Mouse (Mus musculus) right cerebral cortex, adult 2 months (tissue): ENCODE results near the gene Znhit3.
A peak's percentile ranks its signal among the peaks of the same experiment; 100 is the strongest.

Experiments used
- DNase-seq, 2 experiments: peaks; one replicate each; pipeline ENCODE4 v3.0.0; 2021 to 2022; ENCODE audit warnings: low spot score in 2 of 2

Gene Znhit3

DNA sequence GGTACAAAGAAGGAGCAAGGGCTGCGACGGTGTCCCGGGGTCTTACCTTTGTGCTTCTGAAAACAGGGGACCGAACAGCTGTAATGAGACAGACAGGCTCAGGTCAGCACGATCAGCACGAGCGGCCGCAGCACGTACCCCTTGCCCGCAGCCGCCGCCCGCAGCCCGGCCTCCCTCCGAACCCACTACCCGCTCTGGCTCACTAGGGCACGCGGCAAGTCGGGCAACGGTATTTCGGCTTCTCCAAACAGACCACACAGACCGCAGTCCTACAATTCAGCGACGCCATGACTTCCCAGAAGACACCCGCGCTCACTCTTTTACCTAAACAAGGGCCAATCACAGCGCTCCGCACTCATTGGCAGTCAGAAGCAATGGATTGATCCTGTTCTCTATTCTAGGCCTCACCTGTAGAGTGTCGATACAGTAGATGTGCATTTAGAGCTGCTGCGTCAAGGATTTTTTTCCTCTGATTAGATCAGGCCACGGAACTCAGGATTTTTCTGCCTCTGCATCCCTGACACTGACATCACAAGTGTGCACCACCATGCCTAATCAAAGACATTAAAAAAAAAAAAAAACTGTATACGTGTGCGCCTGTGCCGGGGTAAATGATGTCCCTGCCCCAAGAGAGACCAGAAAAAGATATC, at the start of gene Znhit3:
Gene Znhit3, minus strand, starts transcription at position 314 of the 650 bp plus-strand sequence.
- DNase-seq = peak; percentile 93 to 95

GRCm38 (mm10) chr11:84963556-84963955, 47.4 kb upstream of the Znhit3 start:
- DNase-seq = no peak

GRCm38 (mm10) chr11:84962536-84962935, 46.4 kb upstream of the Znhit3 start:
- DNase-seq = no peak

GRCm38 (mm10) chr11:84961571-84961970, 45.4 kb upstream of the Znhit3 start:
- no peak for DNase-seq

DNA sequence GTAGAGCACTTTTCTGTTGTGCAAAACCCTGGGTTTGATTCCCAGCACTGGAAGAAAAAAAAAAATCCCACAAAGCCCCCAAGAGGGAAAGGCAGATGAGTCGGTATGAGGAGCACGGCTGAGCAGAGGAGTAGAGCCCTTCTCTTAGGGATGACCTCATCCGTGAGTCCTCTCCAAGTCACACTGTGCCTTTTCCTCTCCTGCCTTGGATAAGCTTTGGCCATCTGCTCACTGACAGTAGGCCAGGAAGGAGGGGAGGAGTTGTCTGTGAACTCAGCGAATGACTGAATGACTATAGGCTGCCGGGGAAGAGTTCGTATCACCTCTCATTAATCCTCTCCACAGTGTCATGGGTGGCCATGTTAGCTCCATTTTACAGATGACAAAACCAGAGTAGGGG, 44.6 kb upstream of the Znhit3 start:
- no peak for DNase-seq

DNA sequence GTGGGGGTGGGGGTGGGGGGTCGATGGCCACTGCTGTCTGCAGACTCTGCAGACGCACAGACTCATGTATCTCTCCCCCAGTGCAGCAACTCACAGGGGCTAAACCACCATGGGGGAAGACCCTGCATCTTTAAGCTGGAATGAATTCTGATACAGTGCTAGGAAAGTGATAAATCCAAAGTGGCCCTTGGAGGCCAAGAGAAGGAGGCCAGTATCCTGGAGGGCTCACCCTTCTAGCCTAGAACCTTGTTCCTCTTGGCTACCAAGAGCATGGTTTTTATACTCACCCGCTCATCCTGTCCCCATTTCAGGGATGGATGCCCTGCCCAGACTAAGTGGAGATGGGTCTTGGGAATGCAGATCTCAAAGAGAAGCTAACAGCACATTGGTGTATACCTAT, 44.1 kb upstream of the Znhit3 start:
- no peak for DNase-seq

- no peak for DNase-seq
These were observed 43.6 kb upstream of the Znhit3 start for GRCm38 (mm10) chr11:84959701-84960181.

DNA sequence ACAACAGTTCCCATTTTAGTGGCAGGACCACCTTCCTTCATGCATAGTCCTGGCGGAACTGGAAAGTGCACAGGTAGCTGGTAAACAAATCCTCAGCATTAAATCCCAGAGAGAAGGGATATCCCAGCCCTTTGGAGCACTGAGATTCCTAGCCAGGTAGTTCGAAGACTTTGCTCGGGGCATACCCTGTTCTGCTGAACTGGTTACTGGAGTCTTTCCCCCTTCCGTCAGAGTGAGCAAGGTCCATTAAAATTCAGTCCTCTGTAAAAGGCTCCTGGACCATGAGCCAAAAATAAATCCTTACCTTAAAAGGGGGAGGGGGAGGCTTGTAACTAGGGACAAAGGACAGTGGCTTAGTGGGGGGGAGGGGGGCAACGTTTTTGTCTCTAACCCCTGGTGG, 43.0 kb upstream of the Znhit3 start:
- no peak for DNase-seq

GRCm38 (mm10) chr11:84958271-84958630, 42.1 kb upstream of the Znhit3 start:
- no peak for DNase-seq

- DNase-seq = peak; percentile 45 to 51
These were observed 41.6 kb upstream of the Znhit3 start, which contains the start of gene Car4 for GRCm38 (mm10) chr11:84957591-84958270. TSS of gene Car4 (plus strand) at chr11:84957786.

DNA sequence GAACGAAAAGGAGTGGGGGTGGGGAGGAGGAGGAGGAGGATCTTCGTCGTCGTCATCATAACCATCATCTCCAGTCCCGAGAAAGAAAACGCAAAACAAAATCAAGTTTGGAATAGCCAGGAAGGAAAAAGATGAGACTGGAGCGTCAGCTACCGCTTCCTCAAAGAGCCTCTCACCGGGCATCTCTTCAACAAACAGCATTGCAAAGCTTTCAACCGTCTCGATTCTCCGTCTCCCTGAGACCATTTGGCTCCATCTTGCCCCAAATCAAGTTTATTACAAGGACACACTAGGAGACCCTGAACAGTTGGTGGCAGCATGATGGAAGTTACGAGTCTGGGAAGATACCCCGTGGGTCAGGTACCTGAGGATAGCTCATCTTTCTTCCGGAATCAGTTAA, 41.0 kb upstream of the Znhit3 start:
- peak in 1 of 2 experiments; percentile 44 for DNase-seq

DNA sequence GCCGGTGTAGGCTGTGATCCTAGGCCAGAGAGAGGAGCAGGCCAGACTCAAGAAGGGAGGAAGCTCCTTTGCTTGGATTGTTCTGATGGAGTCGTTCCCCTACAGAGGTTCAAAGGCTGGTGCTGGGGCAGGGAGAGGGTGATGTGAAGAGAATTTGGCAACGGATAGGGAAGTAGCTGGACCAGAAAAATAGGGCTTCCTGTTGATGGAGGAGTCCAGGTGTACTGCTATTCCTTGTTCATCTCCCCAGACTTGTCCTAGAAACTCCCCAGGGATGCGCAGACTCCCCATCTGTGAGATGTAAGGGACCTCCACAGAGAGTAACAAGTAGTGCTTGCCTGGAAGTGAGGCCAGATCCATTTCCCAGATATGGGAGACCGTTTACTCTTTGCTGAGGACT, 40.2 kb upstream of the Znhit3 start:
- no peak for DNase-seq

GRCm38 (mm10) chr11:84952611-84953010, 36.4 kb upstream of the Znhit3 start:
- no peak for DNase-seq

GRCm38 (mm10) chr11:84948526-84948925, 32.4 kb upstream of the Znhit3 start:
- DNase-seq = no peak

- no peak for DNase-seq
These were observed 31.9 kb upstream of the Znhit3 start for GRCm38 (mm10) chr11:84948114-84948513.

DNA sequence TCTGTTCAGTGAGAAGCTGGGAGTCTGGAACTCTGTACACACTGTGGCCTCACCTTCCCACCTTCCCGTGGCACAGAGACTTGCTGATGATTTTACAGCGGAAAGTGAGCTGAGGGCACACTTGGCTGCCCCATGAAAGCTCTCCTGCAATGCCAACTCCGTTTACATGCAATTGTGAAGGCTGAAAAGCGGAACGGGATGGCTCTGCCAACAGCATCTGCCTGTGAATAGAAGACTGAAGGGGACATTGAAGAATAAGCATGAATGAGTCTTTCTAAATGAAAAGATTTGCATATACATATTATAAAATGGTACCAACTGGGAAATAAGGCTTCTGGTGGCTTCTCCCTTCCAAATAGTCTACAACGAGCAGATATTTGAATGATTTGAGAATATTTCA, 31.0 kb upstream of the Znhit3 start:
- no peak for DNase-seq

- no peak for DNase-seq
These were observed 29.7 kb upstream of the Znhit3 start for GRCm38 (mm10) chr11:84945841-84946240.

DNA sequence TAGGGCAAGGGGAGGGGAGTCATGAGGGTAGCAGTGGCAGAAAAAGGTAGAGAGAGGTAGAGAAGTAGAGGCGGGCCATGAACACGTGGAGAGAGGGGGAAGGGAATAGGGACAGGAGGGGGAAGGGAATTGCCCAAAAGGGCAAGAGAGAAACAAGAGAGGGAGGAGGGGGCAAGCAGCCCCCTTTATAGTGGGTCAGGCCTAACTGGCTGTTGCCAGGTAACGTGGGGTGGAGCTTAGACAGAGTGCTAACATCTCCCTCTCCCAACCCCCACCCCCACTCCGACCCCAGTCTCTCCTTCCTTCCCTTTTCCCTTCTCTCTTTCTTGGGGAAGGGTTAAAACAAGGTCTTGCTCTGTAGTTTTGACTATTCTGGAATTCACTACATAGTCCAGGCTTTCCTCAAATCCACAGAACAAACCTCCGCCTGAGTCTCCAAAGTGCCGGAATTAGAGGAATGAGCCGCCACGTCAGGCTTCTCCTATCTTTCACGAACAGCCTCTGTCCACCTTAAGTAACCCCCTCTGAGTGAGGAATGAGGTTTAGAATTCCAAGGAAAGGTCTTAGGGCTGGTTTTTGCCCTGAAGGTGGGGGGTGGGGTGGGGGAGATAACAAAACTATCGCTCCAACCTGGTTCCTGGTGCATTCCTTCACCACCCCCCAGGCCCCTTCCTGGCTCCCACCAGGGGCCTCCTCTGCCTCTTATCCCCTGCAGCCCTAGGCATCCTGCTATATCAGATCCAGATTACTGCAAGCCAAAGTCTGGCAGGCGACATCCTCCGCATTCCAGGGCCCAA, 28.7 kb upstream of the Znhit3 start:
- no peak for DNase-seq

DNA sequence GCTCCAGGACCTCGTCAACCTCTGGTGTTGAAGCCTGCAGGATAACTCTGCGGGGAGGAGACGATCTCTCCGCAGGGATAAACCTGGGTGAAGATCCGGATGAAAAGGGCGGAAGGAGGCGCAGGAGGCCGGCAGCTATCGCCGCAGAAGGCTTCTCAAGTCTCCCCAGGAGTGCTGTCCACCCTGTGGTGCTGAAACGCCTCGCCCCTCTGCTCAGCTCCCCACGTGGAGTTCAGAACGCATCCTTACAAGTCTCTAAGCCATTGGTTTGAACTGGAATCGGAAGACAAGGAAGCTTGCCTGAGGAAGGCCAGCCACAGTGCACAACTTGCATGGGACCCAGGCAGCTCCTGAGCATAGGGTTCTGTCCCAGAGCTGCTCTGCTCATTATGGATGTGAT, 27.8 kb upstream of the Znhit3 start:
- no peak for DNase-seq

DNA sequence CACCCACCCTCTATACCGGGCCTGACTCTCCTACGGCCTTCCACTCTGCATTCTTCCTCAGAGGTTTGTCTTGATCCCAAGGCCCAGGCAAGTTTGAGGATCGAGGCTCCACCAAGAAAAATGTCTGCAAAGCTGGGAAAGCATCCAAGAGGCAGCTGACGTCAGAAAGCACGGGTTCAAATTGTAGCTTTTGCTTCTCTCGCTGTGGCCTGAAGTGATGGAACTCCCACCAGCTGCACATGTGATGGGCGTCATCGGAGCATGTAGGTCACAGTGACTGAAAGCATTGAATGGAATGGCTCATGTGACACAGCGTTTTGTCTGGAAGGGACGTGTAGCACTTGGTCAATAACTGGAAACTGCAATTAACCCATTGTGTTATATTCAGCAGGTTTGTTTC, 24.0 kb upstream of the Znhit3 start:
- no peak for DNase-seq

- DNase-seq = peak; percentile 62 to 70
These were observed 23.4 kb upstream of the Znhit3 start for GRCm38 (mm10) chr11:84939508-84940053.

GRCm38 (mm10) chr11:84932261-84932660, 16.1 kb upstream of the Znhit3 start:
- DNase-seq = no peak
